Mouse (Mus musculus): ENCODE data around the gene Faah. TPM values are rescaled to one million over a fixed set of nuclear protein-coding genes. Genes with fewer than 3 reads are reported as not detected.

The Faah gene
- polyA plus RNA-seq, 1 experiment from 2014 or later, result 4.4 TPM

DNA sequence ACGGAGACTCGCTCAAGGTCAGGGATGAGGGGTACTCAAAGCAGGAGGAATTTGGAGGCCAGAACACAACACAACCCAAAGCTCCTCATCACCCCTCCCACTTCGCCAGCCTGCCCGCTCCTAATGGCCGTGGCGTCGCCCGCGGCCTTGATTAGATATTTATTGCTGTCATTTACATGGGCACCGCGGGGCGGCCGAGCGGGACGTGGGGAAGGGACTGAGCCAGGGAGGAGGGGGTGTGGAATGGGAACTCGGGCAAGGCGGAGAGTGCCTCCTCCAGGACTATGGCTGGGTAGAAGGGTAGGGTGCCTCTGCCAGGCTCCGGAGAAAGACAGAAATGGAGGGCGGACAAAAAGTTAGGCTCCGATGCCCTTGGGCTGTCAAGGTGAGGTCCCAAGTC is 81.1 kb downstream of the Faah start:
- WGBS, result under 1% methylated on average over 20 of the region's 20 CpGs
- Histone ChIP-seq H3K27ac (no peak overlapping the region), H3K27me3 (ENCODE audit: insufficient read depth, poor library complexity, severe bottlenecking) (peaks cover 100% of the 10 kb centered on the region), H3K9me3 (no peaks in the 10 kb centered on the region), H3K4me1 (replicated peaks) (peaks cover 46% of the 10 kb centered on the region), H3K4me3 (peak overlapping the region; percentile 36), H3K36me3 (no peaks in the 10 kb centered on the region)
- no peak for DNase-seq (ENCODE audit: low spot score)

DNA sequence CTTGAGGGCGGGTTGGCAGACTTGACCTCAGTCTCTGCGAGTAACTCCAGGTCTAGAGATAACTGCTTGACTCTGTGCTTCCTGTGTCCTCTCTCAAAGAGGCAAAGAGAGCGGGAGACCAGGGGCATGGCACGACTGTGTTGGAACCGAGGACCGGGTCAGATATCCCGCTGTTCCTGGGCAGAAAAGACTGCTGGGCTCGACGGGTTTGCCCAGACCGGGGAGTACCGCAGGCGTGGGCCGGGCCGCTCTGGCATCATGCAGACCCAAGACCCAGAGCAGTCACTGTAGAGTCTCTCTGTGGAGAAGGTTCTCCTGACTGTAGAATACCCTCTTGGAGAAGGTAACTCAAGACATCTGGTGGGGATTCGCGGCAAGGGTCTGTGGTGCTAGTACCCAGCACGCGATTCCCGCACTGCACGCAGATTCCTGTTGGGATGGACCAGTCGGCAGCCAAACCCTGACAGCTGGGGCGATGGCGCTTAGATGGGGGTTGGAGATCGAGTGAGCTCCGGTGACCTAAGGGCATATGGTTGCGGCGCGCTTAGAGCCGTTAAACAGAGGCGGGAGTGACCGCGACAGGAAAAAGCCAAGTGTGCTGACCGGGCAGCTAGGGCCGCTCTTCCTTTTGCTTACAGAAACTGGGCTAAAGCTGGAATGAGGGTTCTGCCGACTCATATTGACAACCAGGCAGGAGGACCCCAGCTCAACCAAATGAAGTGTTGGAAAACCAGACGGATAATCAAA is 81.7 kb downstream of the Faah start:
- peak overlapping the region; percentile 36 for H3K4me3 ChIP-seq

DNA sequence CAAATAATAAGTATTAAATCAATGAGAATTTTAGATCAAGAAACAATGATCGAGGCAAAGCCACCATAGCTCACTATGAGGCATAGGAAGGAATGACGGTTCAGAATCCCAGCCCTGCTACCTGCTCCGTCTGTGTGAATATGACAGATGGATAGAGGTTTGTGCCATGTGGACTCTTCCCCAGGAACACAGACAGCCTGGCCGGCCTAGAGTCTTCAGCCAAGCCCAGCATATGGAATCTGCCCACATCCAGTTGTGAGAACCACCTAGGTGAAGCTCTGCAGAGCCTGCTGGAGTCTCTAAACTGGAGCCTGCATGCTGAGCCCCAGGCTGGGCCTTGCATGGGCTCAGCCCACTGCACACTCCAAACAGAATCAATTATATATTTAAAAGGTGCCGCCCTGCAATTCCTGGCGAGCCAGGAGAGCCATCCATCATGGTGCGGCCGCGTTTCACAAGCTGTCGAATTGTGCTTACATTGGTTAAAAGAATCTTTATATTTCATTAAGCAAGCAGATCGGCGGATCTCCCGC is 86.1 kb downstream of the Faah start:
- no peak for DNase-seq (ENCODE audit: low spot score)
- H3K27me3 ChIP-seq (ENCODE audit: insufficient read depth, poor library complexity, severe bottlenecking), result peaks cover 96% of the 10 kb centered on the region
- no peaks in the 10 kb centered on the region for H3K9me3 ChIP-seq
- no peaks in the 10 kb centered on the region for H3K36me3 ChIP-seq
- no peak overlapping the region for H3K4me3 ChIP-seq
- H3K27ac ChIP-seq, result no peak overlapping the region
- H3K4me1 ChIP-seq (replicated peaks), result peaks cover 22% of the 10 kb centered on the region
- WGBS, result 61% methylated on average over 13 of the region's 13 CpGs

More for the DNA sequence above, 81.7 kb downstream of the Faah start:
- Histone ChIP-seq H3K9me3 (no peaks in the 10 kb centered on the region), H3K4me1 (replicated peaks) (peaks cover 47% of the 10 kb centered on the region), H3K27me3 (ENCODE audit: insufficient read depth, poor library complexity, severe bottlenecking) (peaks cover 100% of the 10 kb centered on the region), H3K36me3 (no peaks in the 10 kb centered on the region), H3K27ac (no peak overlapping the region)
- peak; percentile 66 for DNase-seq (ENCODE audit: low spot score)
- WGBS, result under 1% methylated on average over 36 of the region's 36 CpGs

DNA sequence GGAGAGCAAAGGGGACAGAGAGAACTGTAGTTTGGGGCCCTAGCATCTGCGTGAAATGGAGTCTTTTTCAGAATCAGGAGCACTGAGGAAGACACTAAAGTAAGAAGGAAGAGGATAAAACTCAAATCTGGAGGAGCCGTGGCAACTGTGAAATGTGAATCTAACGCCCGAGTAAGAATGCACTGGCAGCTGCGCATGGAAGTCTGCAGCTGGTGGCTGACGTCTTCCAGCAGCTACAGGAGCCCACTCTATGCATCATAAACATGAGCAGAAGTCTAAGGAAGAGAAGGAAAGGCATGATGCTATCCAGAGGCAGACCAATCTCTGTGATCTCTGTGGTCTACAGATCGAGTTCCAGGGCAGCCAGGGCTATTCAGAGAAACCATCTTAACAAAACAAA is 90.1 kb downstream of the Faah start:
- H3K9me3 ChIP-seq, result no peaks in the 10 kb centered on the region
- 66% methylated on average over 7 of the region's 7 CpGs for WGBS
- H3K4me3 ChIP-seq, result no peak overlapping the region
- no peaks in the 10 kb centered on the region for H3K36me3 ChIP-seq
- peaks cover 75% of the 10 kb centered on the region for H3K27me3 ChIP-seq (ENCODE audit: insufficient read depth, poor library complexity, severe bottlenecking)
- no peak for DNase-seq (ENCODE audit: low spot score)
- 0 out of 2 replicates have a peak, but pooled peaks cover 3% of the 10 kb centered on the region for H3K4me1 ChIP-seq (replicated peaks)
- no peak overlapping the region for H3K27ac ChIP-seq

DNA sequence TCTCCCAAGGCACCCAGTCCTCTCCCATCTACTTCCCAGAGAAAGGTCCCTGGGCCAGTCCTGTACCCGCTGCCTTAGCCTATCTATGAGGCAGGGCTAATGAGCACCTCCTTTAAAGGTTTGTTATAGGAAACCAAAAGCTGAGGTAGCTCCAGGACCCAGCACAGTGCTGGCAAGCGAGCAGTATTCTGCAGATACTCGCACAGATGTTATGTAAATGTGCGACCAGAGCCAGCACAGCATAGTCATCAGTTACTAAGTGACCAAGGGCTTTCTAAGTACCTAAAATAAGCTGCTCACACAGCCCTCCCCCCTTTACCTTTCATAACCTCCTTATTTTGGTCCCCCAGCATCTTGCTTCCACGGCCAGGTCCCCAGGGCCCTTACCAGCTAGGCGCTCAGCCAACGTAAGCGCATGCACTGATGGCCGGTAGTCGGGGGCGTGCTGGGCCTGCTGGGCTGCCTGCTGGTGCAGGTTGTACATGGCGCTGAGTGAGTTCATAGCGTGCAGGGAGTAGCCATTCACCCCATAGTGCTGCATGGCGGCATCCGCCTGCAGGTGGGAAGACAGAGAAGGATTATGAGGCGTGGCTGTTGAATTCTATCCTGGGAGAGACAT is 94.4 kb downstream of the Faah start:
- 79% methylated on average over 16 of the region's 16 CpGs for WGBS
- Histone ChIP-seq H3K27ac (no peak overlapping the region), H3K4me3 (no peak overlapping the region), H3K27me3 (ENCODE audit: insufficient read depth, poor library complexity, severe bottlenecking) (peaks cover 66% of the 10 kb centered on the region), H3K9me3 (no peaks in the 10 kb centered on the region), H3K4me1 (replicated peaks) (peaks cover under 1% of the 10 kb centered on the region; the same call in 1 of the 2 replicates), H3K36me3 (no peaks in the 10 kb centered on the region)
- DNase-seq (ENCODE audit: low spot score), result no peak

DNA sequence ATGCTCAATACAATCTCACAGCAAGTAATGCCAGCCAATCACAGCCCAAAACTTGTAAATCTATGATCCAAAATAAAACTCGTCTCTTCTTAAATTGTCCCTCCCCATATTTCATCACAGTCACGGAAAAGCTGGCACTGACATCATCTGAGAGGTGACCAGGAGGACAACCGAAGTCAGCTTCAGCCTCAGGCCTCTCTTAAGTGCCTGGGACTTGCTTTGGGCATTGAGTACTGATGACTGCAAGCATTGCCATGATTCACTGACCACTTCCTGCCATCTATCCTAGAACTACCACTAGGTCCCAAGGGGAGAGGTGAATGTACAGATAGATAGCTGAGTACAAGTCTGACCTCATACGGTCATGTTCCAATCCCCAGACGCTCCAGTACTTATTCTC is 95.0 kb downstream of the Faah start:
- Histone ChIP-seq H3K27ac (no peak overlapping the region), H3K27me3 (ENCODE audit: insufficient read depth, poor library complexity, severe bottlenecking) (peaks cover 66% of the 10 kb centered on the region), H3K4me1 (replicated peaks) (peaks cover 7% of the 10 kb centered on the region; the same call in 1 of the 2 replicates), H3K9me3 (no peaks in the 10 kb centered on the region), H3K4me3 (no peak overlapping the region), H3K36me3 (no peaks in the 10 kb centered on the region)
- WGBS, result 89% methylated on average over 5 of the region's 5 CpGs
- no peak for DNase-seq (ENCODE audit: low spot score)

DNA sequence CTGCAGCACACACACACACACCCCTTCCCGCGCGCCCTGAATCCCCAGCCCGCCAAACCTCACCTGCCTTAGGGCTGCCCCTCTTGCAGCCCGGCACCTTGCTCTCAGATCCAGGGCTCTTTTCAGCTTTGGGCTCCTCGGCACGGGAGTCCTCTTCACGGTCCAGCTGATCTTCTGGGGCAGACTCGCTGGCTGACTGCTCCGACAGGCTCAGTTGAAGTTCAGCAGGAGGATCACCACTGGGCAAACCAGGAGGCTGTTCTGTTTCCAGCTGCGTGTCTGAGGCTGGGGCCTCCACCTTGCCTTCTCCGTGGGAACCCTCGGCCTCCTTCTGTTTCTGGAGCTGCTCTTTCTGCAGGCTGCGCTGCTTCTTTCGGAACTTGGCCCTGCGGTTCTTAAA is 97.8 kb downstream of the Faah start:
- H3K27me3 ChIP-seq (ENCODE audit: insufficient read depth, poor library complexity, severe bottlenecking), result peaks cover 85% of the 10 kb centered on the region
- no peak for DNase-seq (ENCODE audit: low spot score)
- peaks cover 8% of the 10 kb centered on the region; the same call in 1 of the 2 replicates for H3K4me1 ChIP-seq (replicated peaks)
- no peaks in the 10 kb centered on the region for H3K9me3 ChIP-seq
- H3K36me3 ChIP-seq, result no peaks in the 10 kb centered on the region
- WGBS, result 70% methylated on average over 16 of the region's 16 CpGs
- H3K4me3 ChIP-seq, result no peak overlapping the region
- H3K27ac ChIP-seq, result no peak overlapping the region

Other genes with a start within 250 kb of the Faah start
- gene Tex38, start 236.9 kb downstream of the Faah start, polyA plus RNA-seq (2016; fragmentation: Nextera tagmentation; extraction: Ambion mirVana), result 0.20 TPM in 1 of 2 replicates, not detected in the other
- gene Atpaf1, start 233.1 kb downstream of the Faah start, polyA plus RNA-seq (2016; fragmentation: Nextera tagmentation; extraction: Ambion mirVana), result 38.3 and 49.9 TPM in 2 replicates
- 3.8 and 6.2 TPM in 2 replicates for gene Mob3c, start 189.8 kb downstream of the Faah start, polyA plus RNA-seq (2016; fragmentation: Nextera tagmentation; extraction: Ambion mirVana)
- gene Mknk1, start 178.7 kb downstream of the Faah start, polyA plus RNA-seq (2016; fragmentation: Nextera tagmentation; extraction: Ambion mirVana), result 26.0 and 30.7 TPM in 2 replicates
- not detected in 2 replicates for gene Kncn, start 133.5 kb downstream of the Faah start, polyA plus RNA-seq (2016; fragmentation: Nextera tagmentation; extraction: Ambion mirVana)
- 0.10 TPM in 1 of 2 replicates, not detected in the other for gene 6430628N08Rik, start 127.3 kb downstream of the Faah start, polyA plus RNA-seq (2016; fragmentation: Nextera tagmentation; extraction: Ambion mirVana)
- gene Dmbx1, start 78.0 kb downstream of the Faah start, polyA plus RNA-seq (2016; fragmentation: Nextera tagmentation; extraction: Ambion mirVana), result 3.2 and 4.0 TPM in 2 replicates
- 18.0 and 19.6 TPM in 2 replicates for gene Nsun4, start 36.0 kb upstream of the Faah start, polyA plus RNA-seq (2016; fragmentation: Nextera tagmentation; extraction: Ambion mirVana)
- gene Uqcrh, start 57.1 kb upstream of the Faah start, polyA plus RNA-seq (2016; fragmentation: Nextera tagmentation; extraction: Ambion mirVana), result 453 and 461 TPM in 2 replicates
- gene Lrrc41, start 57.3 kb upstream of the Faah start, polyA plus RNA-seq (2016; fragmentation: Nextera tagmentation; extraction: Ambion mirVana), result 68.2 and 78.6 TPM in 2 replicates
- 57.3 and 75.4 TPM in 2 replicates for gene Rad54l, start 105.8 kb upstream of the Faah start, polyA plus RNA-seq (2016; fragmentation: Nextera tagmentation; extraction: Ambion mirVana)
- 51.9 and 55.0 TPM in 2 replicates for gene Pomgnt1, start 105.9 kb upstream of the Faah start, polyA plus RNA-seq (2016; fragmentation: Nextera tagmentation; extraction: Ambion mirVana)
- gene Lurap1, start 133.4 kb upstream of the Faah start, polyA plus RNA-seq (2016; fragmentation: Nextera tagmentation; extraction: Ambion mirVana), result 2.1 and 2.2 TPM in 2 replicates
- gene Tspan1, start 149.7 kb upstream of the Faah start, polyA plus RNA-seq (2016; fragmentation: Nextera tagmentation; extraction: Ambion mirVana), result 0.26 TPM in 1 of 2 replicates, not detected in the other
- gene 1700042G07Rik, start 155.4 kb upstream of the Faah start, polyA plus RNA-seq (2016; fragmentation: Nextera tagmentation; extraction: Ambion mirVana), result not detected in 2 replicates
- gene Gm49337, start 155.5 kb upstream of the Faah start, polyA plus RNA-seq (2016; fragmentation: Nextera tagmentation; extraction: Ambion mirVana), result not detected in 2 replicates
- gene Pik3r3, start 203.7 kb upstream of the Faah start, polyA plus RNA-seq (2016; fragmentation: Nextera tagmentation; extraction: Ambion mirVana), result 49.2 and 57.3 TPM in 2 replicates

Data from hindbrain, embryonic 10.5 days (tissue).